Mouse (Mus musculus): Measurements from ENCODE around the gene Ice2. TPM values are rescaled to one million over a fixed set of nuclear protein-coding genes. Genes with fewer than 3 reads are reported as not detected.

The Ice2 gene
- polyA plus RNA-seq, 1 experiment from 2014 or later, result 12.6 TPM

DNA sequence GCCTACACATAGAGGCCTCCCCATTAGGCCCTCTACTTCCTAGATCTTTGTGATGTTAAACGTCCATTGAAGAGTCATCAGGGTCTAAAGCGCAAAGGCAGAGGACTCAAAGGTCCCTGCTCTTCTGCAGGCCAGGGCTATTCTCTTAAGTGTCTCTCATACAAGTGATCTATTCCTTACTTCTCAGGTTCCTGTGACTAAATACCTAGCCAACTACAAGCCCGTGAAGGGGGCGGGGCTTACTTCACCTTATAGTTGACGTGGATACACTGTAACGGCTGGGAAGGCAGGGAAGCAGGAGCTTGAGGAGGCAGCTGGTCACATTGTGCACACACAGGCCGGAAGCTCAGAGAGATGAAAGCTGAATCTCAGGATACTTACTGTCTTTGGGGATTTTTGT, 62.2 kb downstream of the Ice2 start:
- H3K4me3 ChIP-seq (ENCODE audit: low read length), result no peak overlapping the region
- WGBS, result 82% methylated on average over 7 of the region's 7 CpGs
- no peaks in the 10 kb centered on the region for H3K27me3 ChIP-seq (ENCODE audit: control insufficient read depth, insufficient read depth, low read length)
- H3K9me3 ChIP-seq (replicated peaks; ENCODE audit: control insufficient read depth, low read length), result no peaks in the 10 kb centered on the region
- peaks cover 10% of the 10 kb centered on the region for H3K36me3 ChIP-seq (ENCODE audit: control insufficient read depth, insufficient read depth)
- peaks cover 58% of the 10 kb centered on the region for H3K4me1 ChIP-seq (ENCODE audit: control insufficient read depth, insufficient read depth, low read length)
- ATAC-seq (replicated peaks; ENCODE audit: extremely low read depth, insufficient read depth, low FRiP score), result no peak
- no peak overlapping the region for H3K9ac ChIP-seq (ENCODE audit: low read length)
- no peak overlapping the region for H3K27ac ChIP-seq (ENCODE audit: low read length)
- no peak overlapping the region for H3K4me2 ChIP-seq (ENCODE audit: low read depth, low read length)

DNA sequence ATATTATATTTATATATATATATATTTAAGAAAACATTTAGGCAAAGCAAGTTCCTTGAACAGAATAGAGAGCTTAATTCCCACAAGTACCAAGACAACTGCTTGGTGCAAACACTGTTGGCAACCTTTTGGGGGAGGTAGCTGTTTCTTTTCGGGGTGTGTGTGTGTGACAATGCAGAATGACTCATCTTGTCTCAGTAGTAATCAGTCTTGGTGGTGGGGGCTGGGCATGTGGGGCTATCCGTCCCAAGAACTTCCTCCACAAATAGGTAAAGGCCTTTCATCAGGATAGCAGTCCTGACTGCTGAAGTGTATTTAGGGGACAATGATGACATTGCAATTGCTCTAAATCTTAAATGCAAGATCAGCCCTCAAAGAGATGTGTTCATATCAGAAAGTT, 65.3 kb downstream of the Ice2 start:
- Histone ChIP-seq H3K4me3 (ENCODE audit: low read length) (no peak overlapping the region), H3K27ac (ENCODE audit: low read length) (no peak overlapping the region), H3K9me3 (replicated peaks; ENCODE audit: control insufficient read depth, low read length) (no peaks in the 10 kb centered on the region), H3K36me3 (ENCODE audit: control insufficient read depth, insufficient read depth) (peaks cover 36% of the 10 kb centered on the region), H3K4me1 (ENCODE audit: control insufficient read depth, insufficient read depth, low read length) (peaks cover 52% of the 10 kb centered on the region), H3K27me3 (ENCODE audit: control insufficient read depth, insufficient read depth, low read length) (no peaks in the 10 kb centered on the region), H3K9ac (ENCODE audit: low read length) (no peak overlapping the region), H3K4me2 (ENCODE audit: low read depth, low read length) (no peak overlapping the region)
- 63% methylated on average over 2 of the region's 2 CpGs for WGBS
- no peak for ATAC-seq (replicated peaks; ENCODE audit: extremely low read depth, insufficient read depth, low FRiP score)

DNA sequence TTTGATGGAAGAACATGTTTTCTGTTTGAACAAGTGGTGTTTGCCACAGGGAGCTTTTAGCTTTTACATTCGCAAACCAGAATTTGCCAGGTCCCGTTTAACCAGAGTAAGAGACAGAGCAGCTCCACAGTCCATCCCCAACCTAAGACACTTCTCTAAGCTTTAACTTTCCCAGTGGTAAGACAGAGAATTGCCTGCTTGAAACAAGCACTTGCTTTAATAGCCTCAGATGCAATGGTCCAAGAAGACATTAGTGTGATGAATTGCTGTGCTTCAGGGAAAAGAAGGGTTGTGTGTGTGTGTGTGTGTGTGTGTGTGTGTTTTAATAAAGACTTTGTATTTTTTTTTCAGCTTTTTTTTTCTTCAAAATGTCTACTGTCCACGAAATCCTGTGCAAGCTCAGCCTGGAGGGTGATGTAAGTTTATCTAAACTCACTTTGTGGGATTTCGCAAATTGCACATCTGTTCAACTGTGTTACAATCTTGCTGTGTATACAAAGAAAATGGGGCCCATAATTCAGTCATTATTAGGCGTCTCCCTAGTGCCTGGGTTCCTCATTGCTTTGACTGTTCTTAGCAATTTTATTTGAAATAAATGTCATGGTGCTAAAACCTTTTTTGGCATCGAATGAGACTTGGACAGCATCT, 66.5 kb downstream of the Ice2 start:
- WGBS, result 83% methylated on average over 6 of the region's 6 CpGs
- H3K4me3 ChIP-seq (ENCODE audit: low read length), result no peak overlapping the region
- H3K36me3 ChIP-seq (ENCODE audit: control insufficient read depth, insufficient read depth), result peaks cover 40% of the 10 kb centered on the region
- no peak overlapping the region for H3K9ac ChIP-seq (ENCODE audit: low read length)
- ATAC-seq (replicated peaks; ENCODE audit: extremely low read depth, insufficient read depth, low FRiP score), result no peak
- peaks cover 48% of the 10 kb centered on the region for H3K4me1 ChIP-seq (ENCODE audit: control insufficient read depth, insufficient read depth, low read length)
- no peaks in the 10 kb centered on the region for H3K27me3 ChIP-seq (ENCODE audit: control insufficient read depth, insufficient read depth, low read length)
- no peaks in the 10 kb centered on the region for H3K9me3 ChIP-seq (replicated peaks; ENCODE audit: control insufficient read depth, low read length)
- H3K27ac ChIP-seq (ENCODE audit: low read length), result no peak overlapping the region
- no peak overlapping the region for H3K4me2 ChIP-seq (ENCODE audit: low read depth, low read length)

DNA sequence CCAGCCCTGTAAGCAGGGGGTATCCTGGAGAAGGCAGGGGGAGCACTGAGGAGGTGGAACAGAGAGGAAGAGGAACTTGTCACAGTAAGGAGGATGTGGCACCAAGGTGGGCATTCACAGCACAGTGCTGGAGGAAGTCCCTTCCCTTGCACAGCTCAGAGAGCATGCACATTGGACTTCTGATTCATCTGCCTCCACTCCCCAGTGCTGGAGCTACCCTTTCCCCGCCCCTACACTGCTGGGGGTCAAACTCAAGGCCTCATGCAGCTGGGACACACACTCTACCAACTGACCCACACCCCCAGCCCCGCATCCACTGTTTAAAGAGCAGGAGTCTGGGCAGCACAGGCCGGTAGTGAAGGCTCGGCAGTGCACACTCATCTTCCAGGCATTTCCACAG, 68.4 kb downstream of the Ice2 start:
- no peaks in the 10 kb centered on the region for H3K9me3 ChIP-seq (replicated peaks; ENCODE audit: control insufficient read depth, low read length)
- no peak overlapping the region for H3K4me2 ChIP-seq (ENCODE audit: low read depth, low read length)
- 0 out of 2 replicates have a peak overlapping the region, but pooled peaks have one; percentile 10 for H3K27ac ChIP-seq (ENCODE audit: low read length)
- 0 out of 2 replicates have a peak overlapping the region, but pooled peaks have one; percentile 9 for H3K9ac ChIP-seq (ENCODE audit: low read length)
- no peak for ATAC-seq (replicated peaks; ENCODE audit: extremely low read depth, insufficient read depth, low FRiP score)
- H3K27me3 ChIP-seq (ENCODE audit: control insufficient read depth, insufficient read depth, low read length), result no peaks in the 10 kb centered on the region
- 60% methylated on average over 4 of the region's 4 CpGs for WGBS
- peaks cover 35% of the 10 kb centered on the region for H3K36me3 ChIP-seq (ENCODE audit: control insufficient read depth, insufficient read depth)
- H3K4me1 ChIP-seq (ENCODE audit: control insufficient read depth, insufficient read depth, low read length), result peaks cover 57% of the 10 kb centered on the region
- H3K4me3 ChIP-seq (ENCODE audit: low read length), result no peak overlapping the region

DNA sequence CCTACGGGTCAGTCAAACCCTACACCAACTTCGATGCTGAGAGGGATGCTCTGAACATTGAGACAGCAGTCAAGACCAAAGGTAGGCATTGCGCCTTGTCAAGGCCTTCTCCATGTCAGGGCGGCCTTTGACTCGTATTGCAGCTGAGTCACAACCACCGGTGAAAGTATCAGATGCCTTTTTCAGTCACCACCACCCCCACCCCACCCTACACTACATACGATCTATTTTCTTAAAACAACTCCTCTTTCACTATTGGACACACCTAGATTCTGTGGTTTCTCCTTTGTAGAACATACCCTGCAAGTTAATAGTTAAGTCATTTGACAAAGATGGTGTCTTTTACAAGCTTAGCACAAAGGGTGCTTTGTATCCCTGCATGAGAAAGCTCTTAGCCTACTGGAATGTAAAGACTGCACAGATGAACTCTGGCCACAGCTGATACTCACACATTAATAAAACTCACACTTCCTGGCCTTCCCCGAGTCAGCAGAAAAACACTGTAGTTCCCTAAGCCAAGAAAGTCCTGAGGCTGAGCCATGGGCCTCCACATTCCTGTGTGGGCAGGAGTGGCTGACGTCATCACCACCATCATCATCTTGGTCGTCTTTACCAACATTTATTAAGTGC, 69.7 kb downstream of the Ice2 start:
- ATAC-seq (replicated peaks; ENCODE audit: extremely low read depth, insufficient read depth, low FRiP score), result no peak
- H3K4me1 ChIP-seq (ENCODE audit: control insufficient read depth, insufficient read depth, low read length), result peaks cover 69% of the 10 kb centered on the region
- WGBS, result 50% methylated on average over 10 of the region's 10 CpGs

DNA sequence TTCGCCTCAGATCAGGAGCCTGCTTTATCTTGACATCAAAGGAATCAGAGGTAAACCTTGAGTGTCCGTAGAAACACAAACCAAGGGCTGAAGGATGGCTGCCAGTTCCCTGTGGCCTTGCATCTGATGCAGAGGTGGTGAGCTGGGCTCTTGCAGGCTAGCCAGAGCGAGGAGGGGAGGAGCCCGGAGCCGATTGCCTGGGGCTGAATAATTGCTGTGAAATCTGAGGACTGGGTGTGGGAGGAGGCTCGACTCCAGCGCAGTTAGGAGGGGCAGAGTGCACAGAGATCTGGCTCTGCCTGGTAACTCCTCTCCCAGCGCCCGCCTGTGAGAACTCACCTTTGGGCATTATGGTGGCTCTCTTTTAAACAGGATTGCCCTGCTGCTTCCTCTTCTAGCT, 71.3 kb downstream of the Ice2 start:
- WGBS, result 15% methylated on average over 9 of the region's 9 CpGs
- no peaks in the 10 kb centered on the region for H3K27me3 ChIP-seq (ENCODE audit: control insufficient read depth, insufficient read depth, low read length)
- H3K4me3 ChIP-seq (ENCODE audit: low read length), result no peak overlapping the region
- ATAC-seq (replicated peaks; ENCODE audit: extremely low read depth, insufficient read depth, low FRiP score), result peak; percentile 62; the same call in 1 of the 2 replicates
- no peak overlapping the region for H3K9ac ChIP-seq (ENCODE audit: low read length)
- H3K36me3 ChIP-seq (ENCODE audit: control insufficient read depth, insufficient read depth), result peaks cover 37% of the 10 kb centered on the region
- H3K4me2 ChIP-seq (ENCODE audit: low read depth, low read length), result no peak overlapping the region
- peak overlapping the region; percentile 96 for H3K27ac ChIP-seq (ENCODE audit: low read length)
- H3K9me3 ChIP-seq (replicated peaks; ENCODE audit: control insufficient read depth, low read length), result no peaks in the 10 kb centered on the region
- H3K4me1 ChIP-seq (ENCODE audit: control insufficient read depth, insufficient read depth, low read length), result peaks cover 76% of the 10 kb centered on the region

More for the DNA sequence above, 69.7 kb downstream of the Ice2 start:
- H3K4me2 ChIP-seq (ENCODE audit: low read depth, low read length), result no peak overlapping the region
- no peaks in the 10 kb centered on the region for H3K9me3 ChIP-seq (replicated peaks; ENCODE audit: control insufficient read depth, low read length)
- H3K9ac ChIP-seq (ENCODE audit: low read length), result no peak overlapping the region
- no peak overlapping the region for H3K4me3 ChIP-seq (ENCODE audit: low read length)
- no peaks in the 10 kb centered on the region for H3K27me3 ChIP-seq (ENCODE audit: control insufficient read depth, insufficient read depth, low read length)
- peak overlapping the region; percentile 52 for H3K27ac ChIP-seq (ENCODE audit: low read length)
- H3K36me3 ChIP-seq (ENCODE audit: control insufficient read depth, insufficient read depth), result peaks cover 30% of the 10 kb centered on the region

DNA sequence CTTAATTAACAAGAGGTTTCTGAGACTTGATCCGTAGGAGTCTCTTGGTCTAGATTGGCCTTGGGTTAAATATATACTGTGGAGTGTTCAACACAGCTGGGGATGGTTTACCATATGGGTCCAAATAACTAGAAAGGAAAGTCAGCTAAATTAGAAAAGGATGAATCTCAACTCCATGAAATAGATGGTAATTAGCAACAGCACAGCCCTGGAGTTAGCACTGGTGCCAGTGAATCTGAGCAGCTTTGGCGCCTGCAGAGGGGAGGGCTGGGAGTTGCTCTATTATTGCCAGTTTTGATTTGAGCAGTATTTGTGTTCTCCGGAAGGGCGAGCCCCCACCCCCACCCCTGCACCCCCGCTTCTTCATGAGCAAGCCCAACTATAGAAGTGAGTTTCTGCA, 72.7 kb downstream of the Ice2 start:
- Histone ChIP-seq H3K27me3 (ENCODE audit: control insufficient read depth, insufficient read depth, low read length) (no peaks in the 10 kb centered on the region), H3K4me2 (ENCODE audit: low read depth, low read length) (peak overlapping the region; percentile 50), H3K9me3 (replicated peaks; ENCODE audit: control insufficient read depth, low read length) (no peaks in the 10 kb centered on the region), H3K4me3 (ENCODE audit: low read length) (no peak overlapping the region), H3K36me3 (ENCODE audit: control insufficient read depth, insufficient read depth) (peaks cover 31% of the 10 kb centered on the region), H3K4me1 (ENCODE audit: control insufficient read depth, insufficient read depth, low read length) (peaks cover 78% of the 10 kb centered on the region), H3K9ac (ENCODE audit: low read length) (peak overlapping the region; percentile 65), H3K27ac (ENCODE audit: low read length) (peak overlapping the region; percentile 96)
- WGBS, result 45% methylated on average over 5 of the region's 5 CpGs
- no peak for ATAC-seq (replicated peaks; ENCODE audit: extremely low read depth, insufficient read depth, low FRiP score)

DNA sequence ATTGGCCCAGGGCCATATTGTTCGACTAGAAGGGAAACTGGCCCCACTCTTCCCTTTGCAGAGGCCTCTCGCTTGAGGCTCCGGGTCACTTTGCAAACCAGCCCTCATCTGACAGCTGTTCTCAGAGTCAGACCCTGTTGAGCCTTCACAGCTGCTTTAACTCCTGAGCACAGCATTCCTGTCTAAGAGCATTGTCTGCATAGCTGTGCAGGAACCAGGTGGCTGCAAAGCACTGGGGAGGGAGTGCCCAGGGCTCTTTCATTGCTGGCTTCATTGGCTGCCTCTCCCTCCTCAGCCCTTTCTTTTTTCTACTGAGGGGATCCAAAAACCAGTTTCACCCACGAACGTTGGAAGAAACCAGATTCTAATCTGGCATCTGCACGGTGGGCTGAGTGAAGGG, 73.2 kb downstream of the Ice2 start:
- peak overlapping the region; percentile 50 for H3K4me2 ChIP-seq (ENCODE audit: low read depth, low read length)
- H3K9me3 ChIP-seq (replicated peaks; ENCODE audit: control insufficient read depth, low read length), result no peaks in the 10 kb centered on the region
- H3K27me3 ChIP-seq (ENCODE audit: control insufficient read depth, insufficient read depth, low read length), result no peaks in the 10 kb centered on the region
- no peak overlapping the region for H3K4me3 ChIP-seq (ENCODE audit: low read length)
- H3K36me3 ChIP-seq (ENCODE audit: control insufficient read depth, insufficient read depth), result peaks cover 29% of the 10 kb centered on the region
- H3K27ac ChIP-seq (ENCODE audit: low read length), result peak overlapping the region; percentile 96
- peaks cover 78% of the 10 kb centered on the region for H3K4me1 ChIP-seq (ENCODE audit: control insufficient read depth, insufficient read depth, low read length)
- H3K9ac ChIP-seq (ENCODE audit: low read length), result peak overlapping the region; percentile 65
- peak; percentile 80 for ATAC-seq (replicated peaks; ENCODE audit: extremely low read depth, insufficient read depth, low FRiP score)
- WGBS, result 4% methylated on average over 6 of the region's 6 CpGs

DNA sequence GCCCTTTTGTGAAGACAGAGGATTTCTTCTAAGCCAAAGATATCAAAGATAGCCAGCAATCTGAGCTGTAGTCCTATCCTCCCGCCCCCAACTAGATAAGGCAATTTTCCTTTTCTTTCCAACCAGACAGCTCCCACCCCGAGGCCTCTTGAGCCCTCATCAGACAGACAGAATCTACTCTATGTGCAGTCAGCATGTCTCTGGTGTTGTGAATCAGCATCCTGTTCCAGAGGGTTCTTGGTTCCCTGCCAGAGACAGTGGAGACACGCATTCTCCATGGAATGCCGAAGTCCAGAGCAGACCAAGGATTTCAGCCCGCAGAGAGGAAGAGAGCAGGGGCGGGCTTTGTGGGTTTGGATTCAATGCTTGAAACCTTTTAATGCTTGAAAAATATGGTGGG, 75.0 kb downstream of the Ice2 start:
- H3K27me3 ChIP-seq (ENCODE audit: control insufficient read depth, insufficient read depth, low read length), result no peaks in the 10 kb centered on the region
- no peak overlapping the region for H3K9ac ChIP-seq (ENCODE audit: low read length)
- peaks cover 78% of the 10 kb centered on the region for H3K4me1 ChIP-seq (ENCODE audit: control insufficient read depth, insufficient read depth, low read length)
- no peak overlapping the region for H3K4me3 ChIP-seq (ENCODE audit: low read length)
- no peaks in the 10 kb centered on the region for H3K9me3 ChIP-seq (replicated peaks; ENCODE audit: control insufficient read depth, low read length)
- H3K36me3 ChIP-seq (ENCODE audit: control insufficient read depth, insufficient read depth), result peaks cover 23% of the 10 kb centered on the region
- H3K4me2 ChIP-seq (ENCODE audit: low read depth, low read length), result no peak overlapping the region
- peak; percentile 73 for ATAC-seq (replicated peaks; ENCODE audit: extremely low read depth, insufficient read depth, low FRiP score)
- H3K27ac ChIP-seq (ENCODE audit: low read length), result peak overlapping the region; percentile 96
- 14% methylated on average over 6 of the region's 6 CpGs for WGBS

Data from heart, embryonic 16.5 days (tissue).